Mouse (Mus musculus) CD8-positive naive resting alpha-beta T cell, adult 57 days (primary cell): ENCODE data around the gene Gm10413. TPM values are rescaled to one million over a fixed set of nuclear protein-coding genes. Genes with fewer than 3 reads are reported as not detected.

Source experiments
- total RNA-seq: library from RNA; stranded (reverse); gene quantifications from one replicate; pipeline ENCODE4 v1.2.4, GENCODE M21; 2023

Gene Gm10413
- not detected for total RNA-seq

DNA sequence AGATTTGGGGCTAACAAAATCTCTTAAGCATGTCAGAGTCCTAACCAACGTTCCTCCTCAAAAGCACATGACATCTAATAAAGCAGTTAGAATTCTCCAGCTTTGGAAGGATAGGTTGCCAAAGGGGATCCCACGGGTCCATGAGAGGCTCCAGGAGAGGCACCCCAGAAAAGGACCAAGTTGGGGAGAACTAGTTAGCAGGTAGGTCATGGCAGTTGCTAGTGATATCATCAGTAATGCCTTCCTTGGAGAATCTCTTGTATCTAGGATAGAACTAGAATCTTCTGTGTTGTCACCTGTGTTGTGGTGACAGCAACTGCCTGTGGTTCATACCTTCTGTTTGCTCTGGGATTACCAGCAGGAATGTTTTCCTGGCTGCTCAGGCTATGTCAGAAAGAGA lies at the start of gene Gm10413:
Gene Gm10413, plus strand, starts transcription at position 301 of the 400 bp plus-strand sequence.

DNA sequence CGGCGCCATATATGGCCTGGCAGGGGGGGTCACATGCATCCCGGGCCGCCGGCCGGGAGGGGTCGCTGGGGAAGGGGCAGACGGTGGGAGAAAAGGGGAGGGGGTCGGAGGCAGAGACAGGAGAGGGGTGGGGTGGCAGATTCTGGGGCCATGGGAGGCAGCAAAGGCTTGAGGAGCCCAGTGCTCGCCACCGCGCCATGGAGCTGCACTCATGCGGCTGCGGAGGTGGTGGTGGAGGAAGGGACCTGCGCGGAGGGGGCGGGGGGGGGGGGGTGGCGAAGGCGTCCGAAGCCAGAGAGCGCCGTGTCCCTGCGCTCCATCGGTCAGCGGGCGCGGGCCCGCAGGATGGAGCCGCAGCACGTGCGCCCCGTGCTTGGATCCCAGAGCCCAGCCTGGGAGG lies 17.4 kb downstream of the Gm10413 start, which contains the start of gene Gm10409:
Gene Gm10409, plus strand, starts transcription at position 301 of the 400 bp plus-strand sequence.

DNA sequence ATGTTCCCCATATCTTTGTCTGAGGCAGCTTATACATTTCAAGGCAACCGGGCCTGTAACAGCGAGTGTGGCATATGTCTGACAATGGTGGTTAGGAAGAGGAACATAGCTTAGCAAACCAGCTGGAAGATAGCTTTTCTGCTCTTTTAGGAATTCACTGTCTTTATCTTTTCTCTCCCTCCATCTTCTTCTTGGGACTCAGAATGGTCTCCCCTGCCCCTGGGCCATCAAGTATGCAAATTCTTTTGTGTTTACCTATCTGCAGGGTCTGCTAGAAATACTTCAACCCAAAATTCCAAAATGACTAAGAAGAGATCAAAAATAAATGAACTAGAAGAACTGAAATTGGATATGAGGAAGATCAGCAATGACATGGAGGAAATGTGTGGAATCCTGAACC lies 32.9 kb downstream of the Gm10413 start, which contains the start of gene Gm3005:
Gene Gm3005, plus strand, starts transcription at position 301 of the 400 bp plus-strand sequence.

DNA sequence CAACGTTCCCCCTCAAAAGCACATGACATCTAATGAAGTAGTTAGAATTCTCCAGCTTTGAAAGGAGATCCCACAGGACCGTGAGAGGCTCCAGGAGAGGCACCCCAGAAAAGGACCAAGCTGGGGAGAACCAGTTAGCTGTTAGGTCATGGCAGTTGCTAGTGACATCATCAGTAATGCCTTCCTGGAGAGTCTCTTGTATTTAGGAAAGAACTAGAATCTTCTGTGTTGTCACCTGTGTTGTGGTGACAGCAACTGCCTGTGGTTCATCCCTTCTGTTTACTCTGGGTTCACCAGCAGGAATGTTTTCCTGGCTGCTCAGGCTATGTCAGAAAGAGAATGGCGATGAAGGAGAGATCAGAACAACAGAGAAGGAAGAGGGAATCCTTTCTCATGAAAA lies 54.2 kb downstream of the Gm10413 start, which contains the start of gene Gm10408:
Gene Gm10408, plus strand, starts transcription at position 301 of the 400 bp plus-strand sequence.

Other genes with a start within 250 kb of the Gm10413 start
- not detected for gene Gm5795, start 206.8 kb upstream of the Gm10413 start, total RNA-seq
- gene D830030K20Rik, start 186.6 kb upstream of the Gm10413 start, total RNA-seq: not detected
- gene Gm2956, start 62.5 kb upstream of the Gm10413 start, total RNA-seq: not detected
- not detected for gene Gm10409, start 17.5 kb downstream of the Gm10413 start, total RNA-seq
- gene Gm3005, start 33.0 kb downstream of the Gm10413 start, total RNA-seq: not detected
- gene Gm10408, start 54.3 kb downstream of the Gm10413 start, total RNA-seq: not detected
- gene Gm3012, start 239.4 kb downstream of the Gm10413 start, total RNA-seq: not detected